Mouse (Mus musculus) frontal cortex, postnatal 14 days (tissue): ENCODE results near the gene Uvrag.

Experiments
- DNase-seq, 2 experiments: peaks; one replicate each; pipeline ENCODE4 v3.0.0; 2022; ENCODE audit warnings: low spot score in 2 of 2

The Uvrag gene

GRCm38 (mm10) chr7:99059934-99060333 lies 81.0 kb downstream of the Uvrag start:
- DNase-seq: no peak

- no peak for DNase-seq
Observed at GRCm38 (mm10) chr7:99057053-99057630, 83.8 kb downstream of the Uvrag start.

- no peak for DNase-seq
Observed at GRCm38 (mm10) chr7:99053626-99054025, 87.3 kb downstream of the Uvrag start.

DNA sequence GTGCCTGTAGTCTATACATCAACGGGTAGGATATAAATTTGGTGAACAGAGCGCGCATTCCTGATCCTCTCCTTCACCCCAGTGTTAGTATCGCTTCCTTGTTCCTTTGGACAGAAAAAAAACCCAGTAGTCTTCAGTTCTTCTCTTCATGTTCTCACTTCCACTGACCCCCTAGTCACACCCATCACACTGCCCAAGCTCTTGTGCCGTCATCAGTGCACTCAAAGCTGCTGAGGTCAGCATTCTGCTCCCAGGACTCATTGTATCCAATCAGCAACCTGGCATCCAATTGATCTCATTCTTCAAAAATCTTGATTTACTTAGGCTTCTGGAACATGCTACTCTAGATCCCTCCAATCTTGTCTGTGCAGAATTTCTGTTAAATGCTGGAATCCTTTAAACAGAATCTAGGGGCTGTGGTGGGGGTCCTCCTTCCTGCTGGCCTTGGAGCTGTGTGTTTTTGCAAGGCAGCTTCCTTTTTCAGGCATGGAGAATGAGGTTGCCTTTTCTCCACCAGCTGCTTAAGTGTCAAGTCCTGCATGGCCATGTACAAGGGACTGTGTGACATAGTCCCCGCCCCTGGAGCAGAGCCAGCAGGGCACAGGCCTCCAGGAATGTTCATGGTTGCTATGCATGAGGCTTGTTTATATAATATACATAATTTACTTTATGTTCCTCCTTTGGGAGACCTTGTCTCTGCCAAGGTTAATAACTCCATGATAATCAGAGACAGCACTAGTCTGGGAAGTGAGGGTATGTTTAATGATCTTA lies 88.3 kb downstream of the Uvrag start:
- DNase-seq: no peak

GRCm38 (mm10) chr7:99050882-99051281 lies 90.1 kb downstream of the Uvrag start:
- no peak for DNase-seq

DNA sequence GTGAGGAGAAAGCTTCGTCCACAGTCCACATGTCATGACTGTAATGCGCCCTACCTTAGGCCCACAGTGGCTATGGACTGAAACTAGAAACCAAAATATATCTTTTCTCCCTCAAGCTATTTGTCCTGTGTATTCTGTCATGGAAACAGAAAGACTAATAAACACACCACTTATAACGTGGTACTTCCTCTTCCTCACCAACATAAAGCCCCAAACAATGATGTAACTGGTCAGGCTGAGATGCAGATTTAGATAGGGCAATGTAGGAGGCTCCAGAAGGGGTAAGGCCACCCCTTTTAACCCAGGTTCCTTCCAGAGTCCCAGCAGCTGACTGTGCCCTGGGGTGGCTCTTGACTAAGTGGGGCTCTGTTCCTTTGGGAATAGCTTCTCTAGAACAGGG lies 91.0 kb downstream of the Uvrag start:
- DNase-seq: no peak

DNA sequence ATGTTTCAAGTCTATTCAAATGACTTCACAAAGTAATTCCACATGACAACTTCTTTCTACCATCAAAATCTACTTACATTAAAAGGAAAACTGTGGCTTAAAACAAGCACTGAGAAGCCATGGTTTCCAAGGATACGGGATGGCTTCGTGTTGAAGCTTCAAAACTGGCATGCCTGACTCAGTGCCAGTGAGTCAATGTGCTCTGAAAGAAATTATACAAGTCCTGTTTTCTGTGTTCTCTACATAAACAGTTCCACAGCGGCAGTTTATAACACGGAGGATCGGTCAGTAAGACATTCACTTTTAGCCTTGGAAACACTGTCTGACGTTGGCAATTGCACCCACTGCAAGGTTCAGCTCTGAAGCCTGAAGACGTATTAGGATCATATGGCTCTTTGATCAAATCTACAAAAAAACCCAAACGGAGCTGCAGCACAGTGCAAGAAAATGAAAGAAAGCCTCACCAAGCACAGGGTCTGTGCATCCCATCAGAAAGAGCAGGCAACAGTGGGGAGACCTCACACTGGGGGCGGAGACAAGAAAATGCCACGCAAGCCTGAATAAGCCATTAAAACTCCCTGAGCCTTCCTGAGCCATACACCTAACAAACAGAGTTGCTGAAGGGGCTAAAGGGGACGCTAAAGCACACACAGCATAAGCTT lies 94.3 kb downstream of the Uvrag start:
- DNase-seq: no peak

- DNase-seq: no peak
Observed at GRCm38 (mm10) chr7:99045525-99045924, 95.4 kb downstream of the Uvrag start.

- no peak for DNase-seq
Observed at GRCm38 (mm10) chr7:99043923-99044322, 97.0 kb downstream of the Uvrag start.

GRCm38 (mm10) chr7:99043322-99043721 lies 97.6 kb downstream of the Uvrag start:
- no peak for DNase-seq

DNA sequence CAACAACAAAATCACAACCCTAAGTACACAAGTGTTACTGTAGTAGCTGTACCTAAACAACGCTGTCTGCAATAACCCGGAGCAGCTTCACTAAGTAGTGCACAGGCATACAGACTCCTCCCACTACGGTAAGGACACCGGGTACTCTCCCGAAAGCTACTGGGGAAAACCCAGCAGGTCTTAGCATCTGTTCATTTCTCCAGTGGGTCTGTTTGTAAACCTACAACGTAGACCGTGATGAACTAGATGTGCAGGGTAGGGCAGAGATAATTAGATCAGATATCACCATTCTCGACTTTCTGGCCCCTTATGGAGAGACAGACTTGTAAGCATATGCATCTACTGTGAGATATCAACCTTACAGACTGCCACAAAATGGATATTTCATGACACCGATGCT lies 99.1 kb downstream of the Uvrag start:
- DNase-seq: no peak

- DNase-seq: no peak
Observed at GRCm38 (mm10) chr7:99039912-99040311, 101.0 kb downstream of the Uvrag start.

GRCm38 (mm10) chr7:99036284-99036683 lies 104.7 kb downstream of the Uvrag start:
- no peak for DNase-seq

DNA sequence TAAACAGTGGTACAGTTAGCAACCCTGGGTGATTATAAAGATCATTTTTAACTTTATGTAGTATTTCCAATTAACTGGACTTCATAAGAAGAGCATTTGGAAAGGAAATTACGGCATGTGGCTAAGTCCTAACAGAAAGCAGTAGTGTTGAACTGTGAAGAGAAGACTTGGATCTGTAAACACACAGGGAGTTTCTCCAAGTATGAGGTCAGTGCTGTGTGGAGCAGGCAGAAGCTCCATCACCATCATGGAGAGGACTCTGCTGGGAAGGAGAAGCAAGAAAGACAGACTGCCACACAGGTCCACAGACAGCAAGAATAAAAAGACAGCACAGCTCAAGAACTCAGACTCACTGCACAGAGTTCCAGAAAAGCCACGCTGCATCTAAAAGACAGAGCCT lies 106.0 kb downstream of the Uvrag start:
- DNase-seq: no peak

GRCm38 (mm10) chr7:99033838-99034237 lies 107.1 kb downstream of the Uvrag start:
- DNase-seq: no peak

- no peak for DNase-seq
Observed at GRCm38 (mm10) chr7:99033314-99033713, 107.6 kb downstream of the Uvrag start.

GRCm38 (mm10) chr7:99032051-99032450 lies 108.9 kb downstream of the Uvrag start:
- no peak for DNase-seq

DNA sequence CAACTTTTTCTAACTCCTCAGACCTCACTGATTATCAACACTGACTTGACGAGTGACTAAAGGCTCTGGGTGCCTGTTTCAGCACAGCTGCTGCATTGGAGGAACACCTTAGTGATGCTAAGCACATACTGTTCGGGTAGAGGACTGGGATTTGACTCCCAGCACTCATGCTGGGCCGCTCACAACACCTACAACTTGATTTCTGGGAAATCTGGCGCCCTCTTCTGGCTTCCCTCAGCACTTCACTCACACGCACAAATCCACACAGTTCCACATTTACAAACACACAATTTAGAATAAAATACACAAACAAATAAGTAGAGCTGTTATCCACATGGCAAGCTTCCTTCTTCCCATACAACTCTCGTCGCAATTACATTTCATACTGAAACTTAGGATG lies 112.8 kb downstream of the Uvrag start:
- no peak for DNase-seq

GRCm38 (mm10) chr7:99027185-99027584 lies 113.8 kb downstream of the Uvrag start:
- DNase-seq: no peak

DNA sequence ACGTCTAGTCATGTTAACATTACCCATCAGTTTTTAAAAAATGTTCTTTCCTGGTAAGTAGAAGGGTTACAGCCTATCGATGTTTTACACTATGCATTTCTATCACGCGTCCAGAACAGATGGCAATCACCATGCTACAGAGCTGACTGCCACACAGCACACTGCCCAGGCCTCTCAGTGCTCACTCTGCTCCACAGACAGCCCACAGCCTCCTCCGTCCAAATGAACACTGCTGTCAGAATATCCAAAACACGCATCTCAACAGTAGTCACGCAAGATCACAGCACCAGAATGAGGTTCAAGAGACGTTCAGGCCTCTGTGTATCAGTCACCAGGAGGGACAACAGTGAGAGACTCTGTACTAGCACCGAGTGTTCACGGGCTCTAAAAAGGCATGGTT lies 115.0 kb downstream of the Uvrag start:
- DNase-seq: no peak

DNA sequence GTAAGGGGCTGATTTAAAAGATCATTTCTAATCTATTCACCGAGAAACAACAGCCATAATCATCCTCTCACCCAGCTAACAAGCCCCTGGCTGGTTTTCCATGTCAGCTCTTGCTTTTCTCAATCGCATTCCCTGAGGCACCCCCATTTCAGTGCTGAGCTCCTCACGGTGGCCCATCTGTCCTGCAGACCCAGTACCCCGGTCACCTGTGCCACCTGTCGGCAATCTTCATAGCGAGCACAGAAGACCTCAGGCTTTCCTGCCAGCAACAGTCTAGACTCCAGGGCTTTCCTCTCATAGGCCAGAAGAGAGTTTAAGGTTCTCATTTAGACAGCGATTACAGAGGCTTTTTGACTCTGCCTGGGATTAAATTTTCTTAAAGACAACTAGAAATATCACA lies 115.7 kb downstream of the Uvrag start:
- DNase-seq: no peak

- no peak for DNase-seq
Observed at GRCm38 (mm10) chr7:99024791-99025190, 116.2 kb downstream of the Uvrag start.

GRCm38 (mm10) chr7:99023931-99024330 lies 117.0 kb downstream of the Uvrag start:
- DNase-seq: no peak
